Mouse (Mus musculus): Measurements from ENCODE around the gene Mmgt2.

Gene Mmgt2

GRCm38 (mm10) chr11:62648591-62649391 lies at the start of gene Mmgt2:
Mmgt2 (plus strand) TSS chr11:62648664.
- peak; percentile 96 for DNase-seq

GRCm38 (mm10) chr11:62601732-62602618 lies 46.5 kb upstream of the Mmgt2 start:
- no peak for DNase-seq

DNA sequence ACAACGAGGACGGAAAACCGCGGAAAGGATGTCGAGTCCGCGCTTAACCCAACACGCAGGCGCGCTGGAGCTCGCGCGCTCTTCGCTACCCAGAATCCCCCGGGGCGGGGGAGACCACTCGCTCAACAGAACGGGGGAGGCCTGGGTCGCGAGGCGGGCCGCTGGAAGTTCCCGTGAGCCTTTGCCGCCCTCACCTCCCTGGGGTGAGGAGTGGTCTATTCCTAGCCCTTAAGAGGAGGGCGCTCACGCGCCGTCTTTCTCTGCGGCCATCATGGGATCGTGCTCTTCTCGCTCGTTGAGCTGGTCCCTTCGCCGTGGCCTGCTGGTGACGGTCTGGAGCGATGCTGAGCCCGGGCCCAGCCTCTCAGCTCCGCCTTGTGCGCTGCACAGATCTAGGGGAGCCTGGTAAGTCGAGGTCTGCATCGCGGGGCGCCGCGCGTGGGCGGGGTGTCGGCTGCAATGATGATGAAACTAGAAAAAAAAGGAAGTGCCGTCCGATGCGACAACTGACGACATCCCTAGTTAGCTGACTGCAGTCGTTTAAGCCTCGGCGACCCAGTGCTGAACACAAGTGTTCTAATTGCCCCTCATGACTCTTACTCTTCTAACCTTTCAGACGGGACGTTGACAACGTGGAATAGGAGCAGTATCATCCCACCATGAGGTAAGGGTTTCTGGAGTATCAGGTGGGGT lies 45.7 kb upstream of the Mmgt2 start:
- DNase-seq, result peak; percentile 98

DNA sequence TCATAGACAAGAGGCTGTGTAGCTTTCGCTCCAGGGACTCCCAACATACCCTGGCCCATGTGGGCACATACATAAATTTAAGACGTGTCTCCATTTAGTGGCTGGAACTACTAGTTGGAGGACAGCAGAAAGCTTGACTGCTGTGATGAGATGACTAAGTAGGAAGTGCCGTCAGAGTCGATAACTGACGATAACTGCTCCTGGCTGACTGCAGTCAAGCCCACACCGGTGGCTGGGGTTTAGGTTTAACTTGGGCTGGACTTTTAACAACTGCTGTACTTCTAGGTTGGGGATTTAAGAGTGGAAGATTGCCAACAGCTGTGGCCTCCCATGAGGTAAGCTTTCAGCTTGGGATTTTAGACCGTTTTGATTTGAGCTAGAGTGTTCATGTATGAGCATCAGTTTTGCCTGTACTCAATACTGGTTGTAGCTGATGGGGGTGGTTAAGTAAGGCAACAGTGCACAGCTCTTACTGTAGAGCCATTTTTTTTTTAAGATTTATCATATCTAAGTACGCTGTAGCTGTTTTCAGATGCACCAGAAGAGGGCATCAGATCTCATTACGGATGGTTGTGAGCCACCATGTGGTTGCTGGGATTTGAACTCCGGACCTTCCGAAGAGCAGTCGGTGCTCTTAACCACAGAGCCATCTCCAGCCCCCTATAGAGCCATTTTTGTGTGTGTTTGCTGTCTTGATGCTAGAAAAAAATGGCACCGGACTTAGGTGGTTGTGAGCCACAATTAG lies 45.0 kb upstream of the Mmgt2 start:
- DNase-seq, result peak; percentile 53

- no peak for DNase-seq
Measured at GRCm38 (mm10) chr11:62604123-62604706, 44.2 kb upstream of the Mmgt2 start.

GRCm38 (mm10) chr11:62604886-62605618 lies 43.4 kb upstream of the Mmgt2 start:
- no peak for DNase-seq

DNA sequence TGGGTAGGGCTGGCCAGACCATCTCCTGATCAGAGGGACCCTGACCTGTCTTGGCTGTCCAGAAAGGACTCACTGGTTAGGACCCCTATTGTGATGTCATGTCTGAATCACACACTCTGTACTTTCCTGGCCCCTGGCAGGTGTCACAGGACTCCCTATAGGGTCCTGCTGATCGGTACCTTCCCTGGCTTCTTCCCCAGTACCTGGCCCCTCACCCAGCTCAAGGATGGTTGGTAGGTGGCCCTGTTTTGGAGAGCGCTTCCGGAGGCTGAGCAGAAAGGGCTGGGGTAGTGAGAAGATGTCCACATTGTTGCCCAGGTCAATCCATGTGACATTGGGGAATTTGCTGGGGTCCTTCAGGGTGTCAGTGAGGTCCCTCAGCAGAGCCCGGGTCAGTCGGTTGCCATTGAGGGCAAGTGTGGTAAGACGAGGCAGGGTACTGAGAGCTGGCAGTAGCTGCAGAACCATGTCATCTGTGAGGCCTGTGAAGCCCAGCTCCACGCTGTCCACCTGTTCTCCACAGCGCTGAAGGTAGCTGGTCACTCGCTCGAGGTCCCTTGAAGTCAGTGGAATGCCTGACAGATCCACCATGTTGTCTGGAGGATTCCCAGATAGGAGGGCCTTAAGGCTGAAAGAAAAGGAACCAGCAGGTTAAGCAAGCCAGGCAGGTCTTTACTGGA lies 42.7 kb upstream of the Mmgt2 start:
- no peak for DNase-seq

- DNase-seq, result no peak
Measured at GRCm38 (mm10) chr11:62606299-62607169, 41.9 kb upstream of the Mmgt2 start.

DNA sequence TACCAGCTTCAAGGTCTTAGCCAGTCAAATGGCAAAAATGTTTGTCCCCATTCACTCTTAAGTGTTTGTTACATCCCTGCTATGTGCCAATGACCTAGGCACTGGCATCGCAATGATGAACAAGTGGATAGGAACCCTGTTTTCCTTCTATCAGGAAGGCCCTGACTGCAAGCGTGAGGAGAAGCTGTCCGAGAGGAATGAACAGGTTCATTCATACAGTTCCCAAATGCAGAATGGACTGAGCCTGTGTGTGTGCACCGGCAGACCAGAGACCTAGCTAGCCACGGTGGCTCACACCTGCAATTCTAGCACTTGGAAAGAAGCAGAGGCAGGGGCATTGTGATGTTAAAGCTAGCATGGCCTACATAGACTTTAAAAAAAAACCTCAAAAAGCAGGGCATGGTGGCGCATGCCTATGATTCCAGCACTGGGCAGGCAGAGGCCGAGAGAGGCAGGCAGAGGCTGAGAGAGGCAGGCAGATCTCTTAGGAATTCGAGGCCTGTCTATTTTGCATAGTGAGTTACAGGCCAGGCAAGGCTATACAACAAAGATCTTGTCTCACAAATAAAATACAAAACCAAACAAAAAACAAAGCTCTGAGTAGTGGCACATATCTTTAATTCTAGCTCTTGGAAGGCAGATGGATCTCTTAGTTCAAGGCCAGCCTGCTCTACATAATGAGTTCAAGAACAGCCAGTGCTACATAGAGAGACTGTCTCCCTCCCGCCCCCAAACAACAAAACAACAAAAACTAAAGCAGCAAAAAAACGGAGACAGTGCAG lies 41.1 kb upstream of the Mmgt2 start:
- DNase-seq, result no peak

GRCm38 (mm10) chr11:62607952-62608201 lies 40.6 kb upstream of the Mmgt2 start:
- no peak for DNase-seq

DNA sequence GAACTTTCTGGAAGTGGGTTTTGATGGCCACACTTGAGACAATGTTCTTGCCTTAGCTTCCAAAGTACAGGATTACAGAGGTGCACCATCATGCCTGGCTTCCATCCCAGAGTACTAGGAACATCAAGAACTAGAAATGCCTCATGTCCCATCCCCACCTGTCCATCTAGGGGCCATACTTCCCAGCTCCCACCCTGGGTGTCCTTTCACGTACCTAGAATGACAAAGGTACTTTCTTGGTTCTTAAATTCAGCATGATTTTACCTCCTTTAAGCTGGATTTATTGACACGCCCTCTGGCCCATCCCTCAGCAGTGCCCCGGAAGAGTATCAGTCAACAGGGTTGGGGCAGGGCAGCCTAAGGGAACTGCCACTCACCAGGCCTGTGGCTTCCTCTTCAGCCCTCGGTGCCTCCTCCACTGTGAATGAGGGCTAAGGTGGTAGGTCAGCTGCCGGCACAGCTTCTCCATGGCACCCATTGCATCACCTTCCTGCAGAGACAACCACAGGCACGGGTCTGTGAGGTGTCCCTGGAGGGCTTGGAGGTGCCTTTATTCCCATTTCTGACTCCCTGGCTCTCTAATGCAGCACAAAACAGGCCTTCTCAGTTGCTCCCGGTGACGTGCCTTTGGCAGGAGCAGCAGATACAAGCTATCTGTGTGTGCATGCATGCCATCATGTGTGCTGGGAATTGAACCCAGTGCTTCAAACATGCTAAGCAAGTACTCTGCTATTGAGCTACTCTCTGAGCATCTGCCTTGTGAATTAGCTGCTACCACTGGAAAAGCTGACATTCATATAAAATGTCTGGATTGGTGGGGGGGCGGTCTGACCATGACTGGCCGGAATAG lies 39.4 kb upstream of the Mmgt2 start:
- DNase-seq, result no peak

DNA sequence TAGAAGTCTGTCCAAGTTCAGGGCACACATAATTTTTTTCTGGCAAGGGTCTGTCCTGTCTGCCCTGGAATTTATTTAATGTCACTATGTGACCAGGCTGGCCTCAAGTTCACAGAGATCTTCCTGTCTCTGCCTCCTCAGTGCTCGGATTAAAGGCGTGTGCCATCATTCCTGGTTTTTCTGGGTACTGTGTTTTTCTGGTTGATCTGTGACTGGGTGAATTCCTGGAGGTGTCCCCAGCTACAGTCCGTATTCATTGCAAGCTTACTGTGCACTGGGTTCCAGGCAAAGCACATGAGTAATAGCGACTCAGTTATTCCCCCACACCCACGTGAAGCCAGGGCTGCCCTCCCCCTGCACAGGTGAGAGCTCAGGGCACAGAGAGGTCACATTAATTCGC lies 38.2 kb upstream of the Mmgt2 start:
- DNase-seq, result no peak

DNA sequence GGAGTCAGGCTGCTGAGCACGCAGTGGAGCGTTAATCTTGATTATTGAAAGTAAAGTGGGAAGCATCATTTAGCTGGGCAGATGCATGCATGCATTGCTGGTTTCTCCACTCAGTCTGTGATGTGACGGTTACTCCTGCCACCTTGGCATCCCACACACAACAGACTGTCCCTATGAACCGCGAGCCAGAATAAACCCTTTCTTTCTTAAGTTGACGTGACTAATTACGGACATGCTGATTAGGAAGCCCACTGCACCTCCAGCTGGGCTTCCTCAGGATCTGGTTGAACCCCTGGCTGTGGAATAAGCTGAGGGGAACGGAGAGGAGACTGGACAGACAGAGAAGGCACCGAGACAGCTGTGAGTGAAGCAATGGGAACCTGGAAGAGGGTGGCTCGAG lies 35.9 kb upstream of the Mmgt2 start:
- no peak for DNase-seq

GRCm38 (mm10) chr11:62613657-62614365 lies 34.7 kb upstream of the Mmgt2 start:
- peak; percentile 93 for DNase-seq

- DNase-seq, result no peak
Measured at GRCm38 (mm10) chr11:62614876-62615410, 33.5 kb upstream of the Mmgt2 start.

- no peak for DNase-seq
Measured at GRCm38 (mm10) chr11:62615456-62615855, 33.0 kb upstream of the Mmgt2 start.

DNA sequence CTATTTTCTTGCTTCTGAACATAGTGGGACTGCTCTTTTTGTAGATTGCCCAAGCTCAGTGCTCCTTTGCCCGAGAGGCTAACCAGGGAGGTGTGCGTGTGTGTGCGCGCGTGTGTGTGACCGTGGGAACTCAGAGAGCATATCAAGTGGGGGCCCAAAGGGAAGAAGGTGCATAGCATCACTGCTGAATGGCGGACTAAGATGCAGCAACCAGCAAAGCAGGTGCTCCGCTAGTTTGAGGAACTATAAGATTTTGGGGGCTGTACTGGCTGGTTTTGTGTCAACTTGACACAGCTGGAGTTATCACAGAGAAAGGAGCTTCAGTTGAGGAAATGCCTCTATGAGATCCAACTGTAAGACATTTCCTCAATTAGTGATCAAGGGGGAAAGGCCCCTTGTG lies 27.4 kb upstream of the Mmgt2 start:
- no peak for DNase-seq

All from kidney, postnatal 14 days (tissue).